Mouse (Mus musculus) midbrain, embryonic 11.5 days (tissue): ENCODE results near the gene Cul5. TPM values are rescaled to one million over a fixed set of nuclear protein-coding genes. Genes with fewer than 3 reads are reported as not detected.

Experiments
- ATAC-seq: fragments of 200-750 bp; cut with Nextera tagmentation; 2 replicates; pipeline ENCODE4 v1.8.0; 2017; ENCODE audit warnings: moderate TSS enrichment, moderate library complexity; ENCODE audit not compliant: low FRiP score
- DNase-seq: peaks from one replicate; pipeline ENCODE4 v3.0.0; 2015; ENCODE audit warnings: low spot score; ENCODE audit errors: missing footprints
- H3K27ac ChIP-seq: fragments of 300-500 bp; sonication (generic); 2 replicates; pipeline ENCODE4 v1.5.1; 2014; ENCODE audit warnings: low read depth, low read length
- H3K27me3 ChIP-seq: fragments of 300-500 bp; sonication (generic); 2 replicates; pipeline ENCODE4 v1.6.1; 2014; ENCODE audit warnings: mild to moderate bottlenecking, low read length, moderate library complexity, mixed read lengths; ENCODE audit not compliant: control insufficient read depth, insufficient read depth
- H3K36me3 ChIP-seq: fragments of 300-500 bp; sonication (generic); 2 replicates; pipeline ENCODE4 v1.6.1; 2014; ENCODE audit warnings: mild to moderate bottlenecking, low read length, moderate library complexity, mixed read lengths; ENCODE audit not compliant: control insufficient read depth, insufficient read depth
- H3K4me1 ChIP-seq: fragments of 300-500 bp; sonication (generic); 2 replicates; pipeline ENCODE4 v1.6.1; 2014; ENCODE audit warnings: low read length; ENCODE audit not compliant: control insufficient read depth, insufficient read depth
- H3K4me2 ChIP-seq: fragments of 300-500 bp; sonication (generic); 2 replicates; pipeline ENCODE4 v1.6.1; 2014; ENCODE audit warnings: mild to moderate bottlenecking, moderate library complexity
- H3K4me3 ChIP-seq: fragments of 300-500 bp; sonication (generic); 2 replicates; pipeline ENCODE4 v1.5.1; 2014; ENCODE audit warnings: low read depth, low read length
- H3K9ac ChIP-seq: fragments of 300-500 bp; sonication (generic); 2 replicates; pipeline ENCODE4 v1.6.1; 2014; ENCODE audit warnings: low read length
- H3K9me3 ChIP-seq: fragments of 300-500 bp; sonication (generic); 2 replicates; pipeline ENCODE4 v1.6.1; 2016; ENCODE audit warnings: low read length; ENCODE audit not compliant: control insufficient read depth
- WGBS: fragments of 180-500 bp; shearing (Covaris S2); extraction: QIAGEN DNeasy Blood & Tissue Kit; methylation state at CpG from one replicate; pipeline ENCODE4 v1.1.7; 2014; 5-methylcytosine and 5-hydroxymethylcytosine counted together
- polyA plus RNA-seq: library from polyadenylated mRNA; unstranded; fragments of >200 nt; fragmentation: Nextera tagmentation; extraction: Ambion mirVana; gene quantifications from 2 replicates; pipeline ENCODE4 v1.2.1, GENCODE M21; 2014

Gene Cul5
- polyA plus RNA-seq, 1 experiment from 2014 or later: 41.6 TPM

DNA sequence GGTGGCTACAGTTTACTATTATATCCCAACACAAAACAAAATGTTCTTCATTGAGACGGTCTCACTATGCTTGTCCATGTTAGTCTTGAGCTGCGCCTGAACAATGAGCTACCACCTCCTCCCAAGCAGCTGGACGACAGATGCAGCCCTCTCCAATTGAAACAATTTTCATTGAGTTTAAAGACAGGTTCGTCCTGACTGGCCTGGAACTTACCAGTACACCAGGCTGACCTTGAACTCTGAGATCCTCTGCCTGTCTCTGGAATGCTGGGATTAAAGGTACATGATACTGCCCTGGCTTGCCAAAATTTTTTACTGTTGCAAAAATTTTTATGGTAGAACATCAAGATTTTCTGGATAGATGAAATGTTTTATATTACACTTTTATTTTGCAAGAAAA lies 55.5 kb downstream of the Cul5 start:
- no peak for DNase-seq
- Histone ChIP-seq H3K36me3 (peaks cover 2% of the 10 kb centered on the region; the same call in 1 of the 2 replicates), H3K9ac (no peak overlapping the region), H3K4me3 (no peak overlapping the region), H3K4me1 (peaks cover 6% of the 10 kb centered on the region; the same call in 1 of the 2 replicates), H3K27ac (no peak overlapping the region), H3K27me3 (no peaks in the 10 kb centered on the region), H3K4me2 (no peak overlapping the region), H3K9me3 (no peaks in the 10 kb centered on the region)
- ATAC-seq: no peak
- WGBS: 89% methylated on average over 4 of the region's 4 CpGs

GRCm38 (mm10) chr9:53609968-53610781 lies 59.6 kb downstream of the Cul5 start, which contains the start of gene Acat1:
TSS of gene Acat1 (minus strand) at chr9:53610382.
- ATAC-seq: peak; percentile 99
- DNase-seq: peak; percentile 95
- WGBS: 6% methylated on average over 51 of the region's 52 CpGs
- no peaks in the 10 kb centered on the region for H3K36me3 ChIP-seq
- H3K9ac ChIP-seq: peak within 1 kb of the TSS; percentile 70
- no peak within 1 kb of the TSS for H3K27ac ChIP-seq
- H3K4me1 ChIP-seq: peaks cover 6% of the 10 kb centered on the region; the same call in 1 of the 2 replicates
- no peaks in the 10 kb centered on the region for H3K9me3 ChIP-seq
- H3K4me2 ChIP-seq: peak within 1 kb of the TSS; percentile 82
- peak within 1 kb of the TSS; percentile 55 for H3K4me3 ChIP-seq
- H3K27me3 ChIP-seq: no peaks in the 10 kb centered on the region

- H3K27ac ChIP-seq: no peak overlapping the region
- H3K4me2 ChIP-seq: peak overlapping the region; percentile 82
- no peak for ATAC-seq
These were observed 60.4 kb downstream of the Cul5 start for GRCm38 (mm10) chr9:53609306-53609967.

GRCm38 (mm10) chr9:53607816-53608215 lies 62.0 kb downstream of the Cul5 start:
- WGBS: 95% methylated on average over 4 of the region's 4 CpGs
- H3K4me3 ChIP-seq: no peak overlapping the region
- no peak overlapping the region for H3K9ac ChIP-seq
- H3K27me3 ChIP-seq: no peaks in the 10 kb centered on the region
- no peak overlapping the region for H3K27ac ChIP-seq
- peaks cover 6% of the 10 kb centered on the region; the same call in 1 of the 2 replicates for H3K4me1 ChIP-seq
- H3K36me3 ChIP-seq: no peaks in the 10 kb centered on the region
- H3K9me3 ChIP-seq: no peaks in the 10 kb centered on the region
- ATAC-seq: no peak
- no peak overlapping the region for H3K4me2 ChIP-seq
- no peak for DNase-seq

More at GRCm38 (mm10) chr9:53609306-53609967, 60.4 kb downstream of the Cul5 start:
- no peaks in the 10 kb centered on the region for H3K36me3 ChIP-seq
- no peak for DNase-seq
- 80% methylated on average over 12 of the region's 12 CpGs for WGBS
- no peaks in the 10 kb centered on the region for H3K9me3 ChIP-seq
- H3K9ac ChIP-seq: peak overlapping the region; percentile 70
- peak overlapping the region; percentile 55 for H3K4me3 ChIP-seq
- no peaks in the 10 kb centered on the region for H3K27me3 ChIP-seq
- H3K4me1 ChIP-seq: peaks cover 6% of the 10 kb centered on the region; the same call in 1 of the 2 replicates

- Histone ChIP-seq H3K27ac (no peak overlapping the region), H3K9ac (no peak overlapping the region), H3K4me2 (no peak overlapping the region), H3K27me3 (no peaks in the 10 kb centered on the region), H3K4me1 (peaks cover 6% of the 10 kb centered on the region; the same call in 1 of the 2 replicates), H3K9me3 (no peaks in the 10 kb centered on the region), H3K36me3 (no peaks in the 10 kb centered on the region), H3K4me3 (no peak overlapping the region)
- DNase-seq (no peak), ATAC-seq (no peak)
- 85% methylated on average over 3 of the region's 3 CpGs for WGBS
These were observed 62.6 kb downstream of the Cul5 start for GRCm38 (mm10) chr9:53607192-53607591.

DNA sequence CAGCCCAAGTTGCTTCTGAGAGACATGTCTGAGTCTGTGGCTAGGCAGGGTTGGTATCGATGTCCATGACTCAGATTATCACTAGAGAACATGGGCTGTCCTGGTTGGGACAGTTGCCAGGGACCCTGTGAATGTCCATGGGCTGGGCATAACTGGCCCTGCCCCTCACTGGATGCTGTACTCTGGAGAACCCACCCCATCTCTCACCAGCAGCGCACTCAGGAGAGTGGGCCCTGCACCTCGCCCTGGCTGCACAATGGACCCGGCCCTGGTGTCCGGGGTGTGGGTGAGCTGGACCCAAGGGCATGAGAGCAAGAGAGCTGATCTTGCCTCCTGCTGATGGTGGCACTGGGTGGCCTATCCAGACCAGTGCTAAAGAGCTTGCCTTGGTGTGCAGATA lies 64.9 kb downstream of the Cul5 start:
- Histone ChIP-seq H3K9me3 (no peaks in the 10 kb centered on the region), H3K4me2 (no peak overlapping the region), H3K4me1 (peaks cover 6% of the 10 kb centered on the region; the same call in 1 of the 2 replicates), H3K27ac (no peak overlapping the region), H3K27me3 (no peaks in the 10 kb centered on the region), H3K4me3 (no peak overlapping the region), H3K9ac (no peak overlapping the region), H3K36me3 (no peaks in the 10 kb centered on the region)
- 93% methylated on average over 5 of the region's 5 CpGs for WGBS
- no peak for ATAC-seq
- DNase-seq: no peak

DNA sequence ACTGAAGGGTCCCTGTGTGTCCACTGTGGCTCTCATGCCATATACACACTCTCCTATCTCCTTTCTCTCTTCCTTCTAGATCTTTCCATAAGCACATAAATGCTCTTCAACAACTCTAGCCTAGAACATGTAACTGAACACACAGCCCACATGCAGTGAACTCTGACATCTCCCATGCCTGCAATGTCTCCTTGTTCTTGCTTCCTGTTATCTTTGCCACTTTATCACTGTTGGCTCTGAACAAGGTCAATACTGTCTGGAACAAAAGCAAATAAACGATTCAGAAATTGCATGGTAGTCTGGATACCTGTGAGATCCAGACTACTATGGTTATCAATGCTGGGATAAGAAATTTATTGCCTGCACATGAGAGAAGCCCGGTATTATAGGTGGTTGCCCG lies 66.0 kb downstream of the Cul5 start:
- Histone ChIP-seq H3K9me3 (no peaks in the 10 kb centered on the region), H3K4me2 (no peak overlapping the region), H3K4me1 (no peaks in the 10 kb centered on the region), H3K9ac (no peak overlapping the region), H3K27me3 (no peaks in the 10 kb centered on the region), H3K27ac (no peak overlapping the region), H3K36me3 (no peaks in the 10 kb centered on the region), H3K4me3 (no peak overlapping the region)
- ATAC-seq (no peak), DNase-seq (no peak)
- WGBS: 83% methylated on average over 3 of the region's 3 CpGs

GRCm38 (mm10) chr9:53603384-53603783 lies 66.4 kb downstream of the Cul5 start:
- no peak overlapping the region for H3K27ac ChIP-seq
- no peaks in the 10 kb centered on the region for H3K27me3 ChIP-seq
- H3K4me1 ChIP-seq: no peaks in the 10 kb centered on the region
- no peaks in the 10 kb centered on the region for H3K36me3 ChIP-seq
- no peak for DNase-seq
- no peaks in the 10 kb centered on the region for H3K9me3 ChIP-seq
- WGBS: 91% methylated on average over 1 of the region's 1 CpGs
- H3K4me2 ChIP-seq: no peak overlapping the region
- no peak overlapping the region for H3K9ac ChIP-seq
- no peak overlapping the region for H3K4me3 ChIP-seq
- no peak for ATAC-seq

DNA sequence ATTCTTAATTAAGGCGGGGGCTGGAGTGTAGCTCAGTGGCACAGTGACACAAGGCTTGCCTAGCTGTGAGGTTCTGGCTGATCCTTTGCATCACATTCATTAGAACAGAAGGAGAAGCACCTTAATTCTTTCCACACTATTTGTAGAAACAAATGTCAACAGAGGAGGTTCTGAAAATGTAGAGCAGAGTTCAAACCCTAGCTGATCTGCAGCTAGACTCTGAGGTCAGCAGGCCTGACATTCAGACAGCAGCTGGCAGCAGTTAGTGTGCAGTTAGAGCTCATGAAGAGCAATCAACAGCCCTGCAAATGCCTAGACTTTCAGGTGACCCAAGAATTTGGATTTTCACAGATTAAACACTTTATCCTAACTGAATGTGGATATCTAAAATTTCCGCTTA lies 68.3 kb downstream of the Cul5 start:
- Histone ChIP-seq H3K9me3 (no peaks in the 10 kb centered on the region), H3K4me2 (no peak overlapping the region), H3K9ac (no peak overlapping the region), H3K4me3 (no peak overlapping the region), H3K36me3 (no peaks in the 10 kb centered on the region), H3K4me1 (no peaks in the 10 kb centered on the region), H3K27ac (no peak overlapping the region), H3K27me3 (no peaks in the 10 kb centered on the region)
- DNase-seq (no peak), ATAC-seq (no peak)
- 83% methylated on average over 2 of the region's 2 CpGs for WGBS
